Mouse (Mus musculus) liver, embryonic 16.5 days (tissue): ENCODE measurements around the gene Henmt1. TPM values are rescaled to one million over a fixed set of nuclear protein-coding genes. Genes with fewer than 3 reads are reported as not detected.

ENCODE experiments used
- ATAC-seq: fragments of 200-750 bp; cut with Nextera tagmentation; 2 replicates; pipeline ENCODE4 v1.8.0; 2017; ENCODE audit warnings: low read depth, mild to moderate bottlenecking, moderate number of reproducible peaks, moderate library complexity
- H3K27ac ChIP-seq: fragments of 300-500 bp; sonication (generic); 2 replicates; pipeline ENCODE4 v1.5.1; 2014; ENCODE audit warnings: mild to moderate bottlenecking, low read length
- H3K27me3 ChIP-seq: fragments of 300-500 bp; sonication (generic); 2 replicates; pipeline ENCODE4 v1.6.1; 2014; ENCODE audit warnings: low read depth, low read length, mixed read lengths; ENCODE audit not compliant: control insufficient read depth, insufficient read depth
- H3K36me3 ChIP-seq: fragments of 300-500 bp; sonication (generic); 2 replicates; pipeline ENCODE4 v1.6.1; 2014; ENCODE audit warnings: mild to moderate bottlenecking; ENCODE audit not compliant: control insufficient read depth, insufficient read depth
- H3K4me1 ChIP-seq: fragments of 300-500 bp; sonication (generic); 2 replicates; pipeline ENCODE4 v1.6.1; 2014; ENCODE audit warnings: low read depth, low read length, mixed read lengths; ENCODE audit not compliant: control insufficient read depth
- H3K4me2 ChIP-seq: fragments of 300-500 bp; sonication (generic); 2 replicates; pipeline ENCODE4 v1.6.1; 2014; ENCODE audit warnings: low read depth, low read length, mixed read lengths
- H3K4me3 ChIP-seq: fragments of 300-500 bp; sonication (generic); 2 replicates; pipeline ENCODE4 v1.5.1; 2014; ENCODE audit warnings: low read depth, mild to moderate bottlenecking, low read length
- H3K9ac ChIP-seq: fragments of 300-500 bp; sonication (generic); 2 replicates; pipeline ENCODE4 v1.6.1; 2014; ENCODE audit warnings: low read depth, low read length
- H3K9me3 ChIP-seq: fragments of 300-500 bp; sonication (generic); replicated peaks from 2 replicates; pipeline ENCODE4 v1.6.1; 2016; ENCODE audit warnings: low read length; ENCODE audit not compliant: control insufficient read depth
- WGBS: fragments of 180-500 bp; shearing (Covaris S2); extraction: QIAGEN DNeasy Blood & Tissue Kit; methylation state at CpG from one replicate; pipeline ENCODE4 v1.1.7; 2014; ENCODE audit not compliant: insufficient replicate concordance; 5-methylcytosine and 5-hydroxymethylcytosine counted together
- polyA plus RNA-seq: library from polyadenylated mRNA; unstranded; fragments of >200 nt; fragmentation: Nextera tagmentation; extraction: Ambion mirVana; gene quantifications from 2 replicates; pipeline ENCODE4 v1.2.1, GENCODE M21; 2015

The Henmt1 gene
- not detected in 2 replicates for polyA plus RNA-seq

GRCm38 (mm10) chr3:108939573-108939972 lies at the start of gene Henmt1:
Gene Henmt1, plus strand, starts transcription at chr3:108939873.
- Histone ChIP-seq H3K27me3 (no peaks in the 10 kb centered on the region), H3K36me3 (no peaks in the 10 kb centered on the region), H3K9me3 (no peaks in the 10 kb centered on the region), H3K4me3 (peak within 1 kb of the TSS; percentile 24; the same call in 1 of the 2 replicates), H3K4me1 (no peaks in the 10 kb centered on the region), H3K9ac (no peak within 1 kb of the TSS), H3K4me2 (peak within 1 kb of the TSS; percentile 20; the same call in 1 of the 2 replicates), H3K27ac (no peak within 1 kb of the TSS)
- WGBS, result 76% methylated on average over 5 of the region's 5 CpGs
- no peak for ATAC-seq

- Histone ChIP-seq H3K9me3 (no peaks in the 10 kb centered on the region), H3K4me1 (peaks cover 2% of the 10 kb centered on the region), H3K9ac (no peak within 1 kb of the TSS), H3K27ac (no peak within 1 kb of the TSS), H3K36me3 (no peaks in the 10 kb centered on the region), H3K4me2 (no peak within 1 kb of the TSS), H3K4me3 (no peak within 1 kb of the TSS), H3K27me3 (no peaks in the 10 kb centered on the region)
- no peak for ATAC-seq
- WGBS, result 63% methylated on average over 1 of the region's 1 CpGs
These were observed 49.8 kb upstream of the Henmt1 start, which contains the start of gene Fndc7 for GRCm38 (mm10) chr3:108889908-108890307. Gene Fndc7, minus strand, starts transcription at chr3:108890008.

DNA sequence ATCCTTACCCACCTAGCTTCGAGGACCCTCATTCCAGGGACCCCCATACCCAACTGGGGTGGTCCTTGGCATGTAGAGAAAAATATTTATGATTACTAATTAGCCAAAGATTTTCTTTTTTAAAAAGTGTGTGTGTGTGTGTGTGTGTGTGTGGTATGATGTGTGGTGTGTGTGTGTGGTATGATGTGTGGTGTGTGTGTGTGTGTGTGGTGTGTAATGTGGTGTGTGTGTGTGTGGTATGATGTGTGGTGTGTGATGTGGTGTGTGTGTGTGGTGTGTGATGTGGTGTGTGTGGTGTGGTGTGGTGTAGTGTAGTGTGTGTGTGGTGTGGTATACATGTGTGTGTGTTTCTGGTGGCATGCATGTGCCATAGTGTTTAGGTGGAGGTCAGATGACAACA lies 47.6 kb upstream of the Henmt1 start:
- H3K9me3 ChIP-seq, result no peaks in the 10 kb centered on the region
- H3K4me2 ChIP-seq, result no peak overlapping the region
- no peak overlapping the region for H3K27ac ChIP-seq
- ATAC-seq, result no peak
- H3K36me3 ChIP-seq, result no peaks in the 10 kb centered on the region
- no peaks in the 10 kb centered on the region for H3K4me1 ChIP-seq
- H3K27me3 ChIP-seq, result no peaks in the 10 kb centered on the region
- no peak overlapping the region for H3K4me3 ChIP-seq
- no peak overlapping the region for H3K9ac ChIP-seq
- 46% methylated on average over 1 of the region's 1 CpGs for WGBS

DNA sequence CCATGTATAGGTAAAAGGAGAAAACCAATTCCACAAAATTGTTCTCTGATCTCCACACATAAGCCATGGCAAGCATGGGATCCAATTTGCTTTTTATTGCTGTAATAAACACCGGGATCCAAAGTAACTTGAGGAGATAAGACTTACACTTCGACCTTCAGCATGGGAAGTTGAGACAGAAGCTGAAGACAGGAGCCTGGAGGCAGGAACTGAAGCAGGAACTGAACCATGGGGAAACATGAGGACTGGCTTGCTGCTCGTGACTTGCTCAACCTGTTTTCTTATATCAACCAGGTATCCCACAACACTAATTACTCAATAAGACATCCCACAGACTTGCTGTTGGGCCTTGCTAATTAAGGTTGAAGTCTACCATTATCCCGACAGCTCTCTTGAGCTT lies 46.8 kb upstream of the Henmt1 start:
- Histone ChIP-seq H3K4me1 (no peaks in the 10 kb centered on the region), H3K27ac (no peak overlapping the region), H3K4me3 (no peak overlapping the region), H3K9ac (no peak overlapping the region), H3K36me3 (no peaks in the 10 kb centered on the region), H3K27me3 (no peaks in the 10 kb centered on the region), H3K4me2 (no peak overlapping the region), H3K9me3 (no peaks in the 10 kb centered on the region)
- ATAC-seq, result no peak
- 38% methylated on average over 4 of the region's 4 CpGs for WGBS

- no peak overlapping the region for H3K4me2 ChIP-seq
- no peak overlapping the region for H3K27ac ChIP-seq
- H3K4me1 ChIP-seq, result no peaks in the 10 kb centered on the region
- no peak for ATAC-seq
- H3K27me3 ChIP-seq, result no peaks in the 10 kb centered on the region
- no peaks in the 10 kb centered on the region for H3K9me3 ChIP-seq
- H3K9ac ChIP-seq, result no peak overlapping the region
- no peak overlapping the region for H3K4me3 ChIP-seq
- peaks cover 12% of the 10 kb centered on the region for H3K36me3 ChIP-seq
- 88% methylated on average over 4 of the region's 4 CpGs for WGBS
These were observed 41.0 kb upstream of the Henmt1 start for GRCm38 (mm10) chr3:108898640-108899039.

GRCm38 (mm10) chr3:108900147-108900546 lies 39.5 kb upstream of the Henmt1 start:
- no peaks in the 10 kb centered on the region for H3K9me3 ChIP-seq
- no peak overlapping the region for H3K4me2 ChIP-seq
- H3K9ac ChIP-seq, result no peak overlapping the region
- no peak overlapping the region for H3K4me3 ChIP-seq
- H3K4me1 ChIP-seq, result no peaks in the 10 kb centered on the region
- no peak; the same call in 1 of the 2 replicates for ATAC-seq
- no peaks in the 10 kb centered on the region for H3K27me3 ChIP-seq
- 48% methylated on average over 3 of the region's 3 CpGs for WGBS
- H3K36me3 ChIP-seq, result peaks cover 27% of the 10 kb centered on the region
- H3K27ac ChIP-seq, result no peak overlapping the region

GRCm38 (mm10) chr3:108900681-108901080 lies 39.0 kb upstream of the Henmt1 start:
- Histone ChIP-seq H3K4me1 (no peaks in the 10 kb centered on the region), H3K9me3 (no peaks in the 10 kb centered on the region), H3K9ac (no peak overlapping the region), H3K4me2 (no peak overlapping the region), H3K27ac (no peak overlapping the region), H3K4me3 (no peak overlapping the region), H3K27me3 (no peaks in the 10 kb centered on the region), H3K36me3 (peaks cover 31% of the 10 kb centered on the region)
- ATAC-seq, result no peak
- WGBS, result 87% methylated on average over 5 of the region's 5 CpGs

GRCm38 (mm10) chr3:108902038-108902437 lies 37.6 kb upstream of the Henmt1 start:
- Histone ChIP-seq H3K9ac (no peak overlapping the region), H3K36me3 (peaks cover 41% of the 10 kb centered on the region), H3K4me2 (no peak overlapping the region)

DNA sequence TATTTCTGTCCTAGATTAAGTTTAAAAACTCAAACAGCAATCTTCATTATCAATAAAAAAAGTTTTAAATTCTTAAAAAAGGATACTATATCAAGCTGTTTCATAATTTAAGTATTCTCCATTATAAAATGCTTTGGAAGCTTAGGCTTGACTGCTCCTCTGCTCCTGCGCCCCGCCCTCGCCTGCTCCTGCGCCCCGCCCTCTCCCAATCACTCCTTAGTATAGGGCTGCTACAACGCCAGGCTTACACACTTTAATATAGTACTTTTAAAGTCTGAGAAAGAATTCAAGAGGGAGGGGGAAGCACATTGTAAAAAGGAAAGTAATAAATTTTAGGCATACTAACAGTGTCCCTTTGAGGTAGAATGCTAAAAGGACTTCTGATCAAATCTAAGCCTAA lies 36.7 kb upstream of the Henmt1 start:
- Histone ChIP-seq H3K27ac (no peak overlapping the region), H3K4me2 (no peak overlapping the region), H3K36me3 (peaks cover 48% of the 10 kb centered on the region), H3K4me3 (no peak overlapping the region), H3K27me3 (no peaks in the 10 kb centered on the region), H3K4me1 (no peaks in the 10 kb centered on the region), H3K9me3 (no peaks in the 10 kb centered on the region), H3K9ac (no peak overlapping the region)
- no peak for ATAC-seq
- 64% methylated on average over 6 of the region's 6 CpGs for WGBS

More at GRCm38 (mm10) chr3:108902038-108902437, 37.6 kb upstream of the Henmt1 start:
- H3K4me1 ChIP-seq, result no peaks in the 10 kb centered on the region
- H3K27me3 ChIP-seq, result no peaks in the 10 kb centered on the region
- ATAC-seq, result no peak
- H3K27ac ChIP-seq, result no peak overlapping the region
- 42% methylated on average over 2 of the region's 2 CpGs for WGBS
- no peaks in the 10 kb centered on the region for H3K9me3 ChIP-seq
- no peak overlapping the region for H3K4me3 ChIP-seq
